Mouse (Mus musculus): ENCODE measurements around the gene Adgrl2. TPM values are rescaled to one million over a fixed set of nuclear protein-coding genes. Genes with fewer than 3 reads are reported as not detected.

Adgrl2 gene
- total and polyA plus RNA-seq, 3 experiments: 29.5 to 55.2 (median 52.3) TPM

- Histone ChIP-seq H3K27me3 (ENCODE audit: control insufficient read depth, insufficient read depth, low read length) (no peaks in the 10 kb centered on the region), H3K79me2 (replicated peaks; ENCODE audit: control insufficient read depth, insufficient read depth, low read length) (peaks cover 8% of the 10 kb centered on the region), H3K9ac (ENCODE audit: low read depth, low read length) (no peak overlapping the region), H3K36me3 (ENCODE audit: control insufficient read depth, insufficient read depth, low read length) (peaks cover 22% of the 10 kb centered on the region), H3K4me1 (ENCODE audit: control insufficient read depth, insufficient read depth, low read length) (peaks cover 25% of the 10 kb centered on the region), H3K4me3 (no peak overlapping the region), H3K27ac (no peak overlapping the region)
- WGBS: 74% methylated on average over 6 of the region's 6 CpGs
- DNase-seq: no peak
- no peak for TF ChIP-seq CTCF (IDR thresholded peaks at IDR 0.05)
- no peak for TF ChIP-seq POLR2A (IDR thresholded peaks at IDR 0.05; ENCODE audit: insufficient read depth, low read depth, low read length)
- no peak for TF ChIP-seq EP300 (IDR thresholded peaks at IDR 0.05; ENCODE audit: insufficient read depth, low read depth, low read length)
- intact Hi-C loops (cut with DNase I): no loop called here
Observed at GRCm38 (mm10) chr3:148920881-148921280, 69.5 kb downstream of the Adgrl2 start.

DNA sequence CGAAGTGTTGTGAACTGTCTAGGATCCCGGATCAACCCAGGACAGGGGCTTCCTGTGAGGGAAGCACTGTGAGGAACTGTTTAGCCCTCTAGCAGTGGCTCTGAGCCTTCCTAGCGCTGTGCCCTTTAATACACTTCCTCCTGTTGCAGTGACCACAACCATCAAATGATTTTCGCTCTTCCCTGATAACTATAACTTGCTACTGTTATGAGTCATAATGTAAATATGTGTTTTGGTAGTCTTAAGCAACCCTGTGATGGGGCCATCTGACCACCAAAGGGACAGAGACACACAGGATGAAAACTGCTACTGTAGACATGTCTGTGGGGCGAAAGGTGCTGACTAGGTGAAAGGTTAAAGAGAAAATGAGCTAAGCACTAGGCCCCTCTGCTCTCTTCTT, 71.9 kb downstream of the Adgrl2 start:
- intact Hi-C loops (cut with DNase I): loop anchor here (2.0 kb wide), 1 partner anchor 14 kb away; no protein-coding TSS in a partner anchor
- H3K27ac ChIP-seq: no peak overlapping the region
- DNase-seq: no peak
- 35% methylated on average over 5 of the region's 5 CpGs for WGBS
- H3K79me2 ChIP-seq (replicated peaks; ENCODE audit: control insufficient read depth, insufficient read depth, low read length): peaks cover 8% of the 10 kb centered on the region
- peaks cover 26% of the 10 kb centered on the region for H3K4me1 ChIP-seq (ENCODE audit: control insufficient read depth, insufficient read depth, low read length)
- TF ChIP-seq EP300 (IDR thresholded peaks at IDR 0.05; ENCODE audit: insufficient read depth, low read depth, low read length) (no peak), CTCF (IDR thresholded peaks at IDR 0.05) (no peak), POLR2A (IDR thresholded peaks at IDR 0.05; ENCODE audit: insufficient read depth, low read depth, low read length) (no peak)
- peaks cover 27% of the 10 kb centered on the region for H3K36me3 ChIP-seq (ENCODE audit: control insufficient read depth, insufficient read depth, low read length)
- no peaks in the 10 kb centered on the region for H3K27me3 ChIP-seq (ENCODE audit: control insufficient read depth, insufficient read depth, low read length)
- H3K9ac ChIP-seq (ENCODE audit: low read depth, low read length): no peak overlapping the region
- H3K4me3 ChIP-seq: no peak overlapping the region

- Histone ChIP-seq H3K79me2 (replicated peaks; ENCODE audit: control insufficient read depth, insufficient read depth, low read length) (peaks cover 9% of the 10 kb centered on the region), H3K4me3 (no peak overlapping the region), H3K27me3 (ENCODE audit: control insufficient read depth, insufficient read depth, low read length) (no peaks in the 10 kb centered on the region), H3K4me1 (ENCODE audit: control insufficient read depth, insufficient read depth, low read length) (peaks cover 28% of the 10 kb centered on the region), H3K9ac (ENCODE audit: low read depth, low read length) (no peak overlapping the region), H3K36me3 (ENCODE audit: control insufficient read depth, insufficient read depth, low read length) (peaks cover 27% of the 10 kb centered on the region), H3K27ac (peak overlapping the region; percentile 4)
- intact Hi-C loops (cut with DNase I): loop anchor here (2.0 kb wide), 1 partner anchor 13 kb away; no protein-coding TSS in a partner anchor
- 64% methylated on average over 7 of the region's 7 CpGs for WGBS
- TF ChIP-seq POLR2A (IDR thresholded peaks at IDR 0.05; ENCODE audit: insufficient read depth, low read depth, low read length) (no peak), CTCF (IDR thresholded peaks at IDR 0.05) (no peak), EP300 (IDR thresholded peaks at IDR 0.05; ENCODE audit: insufficient read depth, low read depth, low read length) (no peak)
- DNase-seq: no peak
Observed at GRCm38 (mm10) chr3:148917837-148918236, 72.5 kb downstream of the Adgrl2 start.

- Histone ChIP-seq H3K36me3 (ENCODE audit: control insufficient read depth, insufficient read depth, low read length) (peaks cover 27% of the 10 kb centered on the region), H3K4me3 (no peak overlapping the region), H3K9ac (ENCODE audit: low read depth, low read length) (no peak overlapping the region), H3K27me3 (ENCODE audit: control insufficient read depth, insufficient read depth, low read length) (no peaks in the 10 kb centered on the region), H3K27ac (peak overlapping the region; percentile 50), H3K79me2 (replicated peaks; ENCODE audit: control insufficient read depth, insufficient read depth, low read length) (peaks cover 8% of the 10 kb centered on the region), H3K4me1 (ENCODE audit: control insufficient read depth, insufficient read depth, low read length) (peaks cover 28% of the 10 kb centered on the region)
- TF ChIP-seq EP300 (IDR thresholded peaks at IDR 0.05; ENCODE audit: insufficient read depth, low read depth, low read length) (no peak), POLR2A (IDR thresholded peaks at IDR 0.05; ENCODE audit: insufficient read depth, low read depth, low read length) (no peak), CTCF (IDR thresholded peaks at IDR 0.05) (no peak)
- DNase-seq: no peak
- WGBS: 32% methylated on average over 5 of the region's 5 CpGs
- intact Hi-C loops (cut with DNase I): no loop called here
Observed at GRCm38 (mm10) chr3:148916226-148916625, 74.1 kb downstream of the Adgrl2 start.

DNA sequence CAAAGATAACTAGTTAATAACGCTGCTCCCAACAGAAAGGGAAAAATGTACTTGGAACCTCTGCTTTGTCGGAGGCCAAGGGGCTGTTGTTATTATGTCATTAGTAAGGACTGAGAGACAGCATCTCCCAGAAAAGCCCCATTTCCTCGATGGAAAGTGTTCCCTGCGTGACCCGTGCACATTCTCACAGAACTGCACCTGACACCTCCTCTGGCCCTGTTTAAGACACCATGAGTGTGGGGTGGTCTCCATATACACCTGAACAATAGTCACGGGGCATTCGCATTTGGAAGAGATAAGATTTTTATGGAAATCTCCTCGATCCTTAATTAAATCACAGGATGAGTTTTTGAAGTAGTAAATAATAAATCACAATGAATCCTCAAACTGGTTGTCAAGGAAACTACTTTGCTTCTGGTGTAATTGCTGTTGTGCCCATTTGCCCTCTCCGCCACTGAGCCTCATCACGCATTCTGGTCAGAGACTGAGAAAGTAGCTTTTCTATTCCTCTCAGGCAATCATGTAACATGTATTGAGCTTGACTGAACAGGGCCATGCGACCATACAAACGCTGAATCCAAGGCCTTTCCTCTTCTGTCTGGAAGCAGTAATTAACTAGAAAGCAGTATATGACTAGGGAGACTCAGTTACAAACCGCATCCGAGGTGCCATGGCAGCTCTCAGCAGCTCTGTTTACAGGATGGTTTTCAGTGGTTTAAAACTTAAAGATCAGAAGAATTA, 77.2 kb downstream of the Adgrl2 start:
- intact Hi-C loops (cut with DNase I): no loop called here
- TF ChIP-seq POLR2A (IDR thresholded peaks at IDR 0.05; ENCODE audit: insufficient read depth, low read depth, low read length) (no peak), EP300 (IDR thresholded peaks at IDR 0.05; ENCODE audit: insufficient read depth, low read depth, low read length) (no peak), CTCF (IDR thresholded peaks at IDR 0.05) (no peak)
- 74% methylated on average over 14 of the region's 14 CpGs for WGBS
- Histone ChIP-seq H3K4me1 (ENCODE audit: control insufficient read depth, insufficient read depth, low read length) (peaks cover 17% of the 10 kb centered on the region), H3K79me2 (replicated peaks; ENCODE audit: control insufficient read depth, insufficient read depth, low read length) (peaks cover 5% of the 10 kb centered on the region), H3K9ac (ENCODE audit: low read depth, low read length) (no peak overlapping the region), H3K4me3 (no peak overlapping the region), H3K36me3 (ENCODE audit: control insufficient read depth, insufficient read depth, low read length) (peaks cover 20% of the 10 kb centered on the region), H3K27ac (no peak overlapping the region), H3K27me3 (ENCODE audit: control insufficient read depth, insufficient read depth, low read length) (no peaks in the 10 kb centered on the region)
- no peak for DNase-seq

DNA sequence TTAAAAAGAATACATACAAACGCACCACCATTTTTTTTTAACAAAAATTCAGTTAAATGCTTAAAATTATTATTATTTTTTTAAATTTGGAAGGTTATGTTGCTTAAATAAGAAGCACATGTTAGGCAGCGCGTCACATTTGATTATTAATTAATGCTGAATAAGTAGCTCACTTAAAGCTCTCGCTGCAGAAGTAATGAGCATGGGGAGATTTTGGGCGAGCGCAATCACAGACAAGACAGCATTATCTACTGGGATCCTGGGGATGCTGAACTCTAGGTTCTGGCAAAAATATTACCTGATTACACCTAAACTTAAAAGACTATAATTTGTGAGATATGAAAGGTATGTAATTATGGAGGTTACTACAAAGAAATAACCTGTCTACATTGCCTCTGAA, 77.8 kb downstream of the Adgrl2 start:
- TF ChIP-seq POLR2A (IDR thresholded peaks at IDR 0.05; ENCODE audit: insufficient read depth, low read depth, low read length) (no peak), CTCF (IDR thresholded peaks at IDR 0.05) (no peak)
- WGBS: 91% methylated on average over 6 of the region's 6 CpGs
- no peak for DNase-seq
- intact Hi-C loops (cut with DNase I): no loop called here
- Histone ChIP-seq H3K79me2 (replicated peaks; ENCODE audit: control insufficient read depth, insufficient read depth, low read length) (peaks cover 5% of the 10 kb centered on the region), H3K27ac (no peak overlapping the region), H3K9ac (ENCODE audit: low read depth, low read length) (no peak overlapping the region), H3K36me3 (ENCODE audit: control insufficient read depth, insufficient read depth, low read length) (peaks cover 17% of the 10 kb centered on the region), H3K4me1 (ENCODE audit: control insufficient read depth, insufficient read depth, low read length) (peaks cover 16% of the 10 kb centered on the region), H3K27me3 (ENCODE audit: control insufficient read depth, insufficient read depth, low read length) (no peaks in the 10 kb centered on the region), H3K4me3 (no peak overlapping the region)
